Mouse (Mus musculus): Measurements from ENCODE around the gene Cryzl1.

Cryzl1 gene

DNA sequence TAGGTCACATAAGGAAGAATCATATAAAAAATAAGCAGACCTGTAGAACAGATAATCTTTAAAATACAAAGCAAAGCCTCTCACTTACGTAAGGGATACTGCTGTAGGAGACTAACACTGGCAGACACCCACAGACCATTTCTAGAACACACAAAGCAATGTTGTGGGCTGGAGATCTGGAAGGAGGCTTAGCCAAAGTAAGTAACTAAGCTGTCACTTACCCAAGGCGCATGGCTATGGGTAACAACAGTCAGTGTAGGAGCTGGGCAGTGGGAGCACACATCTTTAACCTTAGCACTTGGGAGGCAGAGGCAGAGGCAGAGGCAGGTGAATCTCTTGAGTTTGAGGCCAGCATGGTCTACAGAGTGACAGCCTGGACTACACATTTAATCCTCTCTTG is 89.1 kb downstream of the Cryzl1 start:
- no peak for DNase-seq

All from embryo, embryonic 11 days (tissue).